Mouse (Mus musculus) E14TG2a.4 (cell line): Measurements from ENCODE around the gene Agap1.

Experiments used
- CTCF ChIP-seq: conservative IDR thresholded peaks from 2 replicates; pipeline ENCODE4 v1.5.1; 2014; ENCODE audit warnings: low read length
- NANOG ChIP-seq: IDR thresholded peaks from 2 replicates; pipeline ENCODE4 v1.6.1; 2014; ENCODE audit warnings: borderline replicate concordance, low read length, mixed read lengths
- POU5F1 ChIP-seq: IDR thresholded peaks from 2 replicates; pipeline ENCODE4 v1.6.1; 2014; ENCODE audit warnings: low read length, borderline replicate concordance

DNA sequence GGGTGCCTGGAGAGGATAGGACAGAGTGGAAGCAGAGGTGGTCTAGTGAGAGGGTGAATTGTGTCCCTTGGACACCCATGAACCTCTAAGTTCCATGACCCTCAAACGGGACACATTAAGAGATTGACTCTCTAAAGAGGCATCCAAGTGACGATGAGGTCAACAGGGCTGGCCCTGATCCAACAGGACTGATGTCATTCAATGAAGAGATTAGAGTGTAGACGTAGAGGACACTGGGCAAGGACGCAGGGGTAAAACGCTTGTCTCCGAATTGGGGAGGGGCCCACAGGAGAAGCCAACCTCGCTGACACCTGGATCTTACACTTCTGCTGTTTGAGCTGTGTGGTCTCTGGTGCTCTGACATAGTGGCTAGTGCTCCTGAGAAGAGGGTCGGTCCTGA lies 2.5 kb upstream of the Agap1 start:
- TF ChIP-seq CTCF (no peak), NANOG (no peak), POU5F1 (no peak)
